Mouse (Mus musculus): ENCODE measurements around the gene Tnfrsf9. TPM values are rescaled to one million over a fixed set of nuclear protein-coding genes. Genes with fewer than 3 reads are reported as not detected.
"Not testable (repeated sequence)": the region's sequence is repeated elsewhere in the genome, so short reads cannot be mapped to it uniquely, and the experiment has no call there.

Tnfrsf9 gene
- polyA plus RNA-seq, 1 experiment from 2014 or later, result 0.16 TPM

GRCm38 (mm10) chr4:150898716-150899365 is 15.5 kb upstream of the Tnfrsf9 start:
- 0 out of 2 replicates have a peak, but pooled peaks have one; percentile 15 for ATAC-seq
- H3K27me3 ChIP-seq, result no peaks in the 10 kb centered on the region
- no peak overlapping the region for H3K4me3 ChIP-seq (replicated peaks)
- no peaks in the 10 kb centered on the region for H3K9me3 ChIP-seq
- peaks cover 76% of the 10 kb centered on the region for H3K36me3 ChIP-seq
- H3K4me1 ChIP-seq (replicated peaks), result 0 out of 2 replicates have a peak, but pooled peaks cover 2% of the 10 kb centered on the region
- H3K4me2 ChIP-seq (replicated peaks), result no peak overlapping the region
- no peak overlapping the region for H3K9ac ChIP-seq (replicated peaks)
- H3K27ac ChIP-seq, result no peak overlapping the region
- WGBS, result 57% methylated on average over 13 of the region's 13 CpGs

- H3K4me1 ChIP-seq (replicated peaks), result 0 out of 2 replicates have a peak, but pooled peaks cover 2% of the 10 kb centered on the region
- H3K4me3 ChIP-seq (replicated peaks), result no peak overlapping the region
- no peak overlapping the region for H3K27ac ChIP-seq
- no peak for ATAC-seq
- WGBS, result 95% methylated on average over 13 of the region's 13 CpGs
- H3K36me3 ChIP-seq, result peaks cover 88% of the 10 kb centered on the region
- no peaks in the 10 kb centered on the region for H3K9me3 ChIP-seq
- no peak overlapping the region for H3K4me2 ChIP-seq (replicated peaks)
- H3K27me3 ChIP-seq, result no peaks in the 10 kb centered on the region
- H3K9ac ChIP-seq (replicated peaks), result no peak overlapping the region
Measured at GRCm38 (mm10) chr4:150900486-150900885, 13.9 kb upstream of the Tnfrsf9 start.

DNA sequence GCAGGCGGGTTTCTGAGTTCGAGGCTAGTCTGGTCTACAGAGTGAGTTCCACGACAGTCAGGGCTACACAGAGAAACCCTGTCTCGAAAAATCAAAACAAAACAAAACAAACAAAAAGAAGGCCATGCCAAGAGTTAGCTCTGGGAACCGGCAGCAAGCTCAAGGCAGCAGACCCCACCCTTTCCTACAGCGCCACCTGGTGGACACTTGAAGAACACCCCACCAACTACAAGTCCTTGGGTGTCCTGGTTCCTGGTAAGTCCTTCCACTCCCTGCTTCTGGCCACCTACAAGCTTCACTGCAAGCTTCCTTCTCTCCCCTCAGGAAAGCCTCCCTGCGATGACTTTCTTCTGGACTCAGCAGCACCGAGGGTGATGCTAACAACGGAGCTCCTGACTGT is 12.7 kb upstream of the Tnfrsf9 start:
- 67% methylated on average over 9 of the region's 9 CpGs for WGBS
- Histone ChIP-seq H3K27me3 (no peaks in the 10 kb centered on the region), H3K9me3 (no peaks in the 10 kb centered on the region), H3K9ac (replicated peaks) (no peak overlapping the region), H3K4me3 (replicated peaks) (no peak overlapping the region), H3K4me1 (replicated peaks) (0 out of 2 replicates have a peak, but pooled peaks cover 2% of the 10 kb centered on the region), H3K36me3 (peaks cover 86% of the 10 kb centered on the region), H3K27ac (no peak overlapping the region), H3K4me2 (replicated peaks) (no peak overlapping the region)
- no peak for ATAC-seq

DNA sequence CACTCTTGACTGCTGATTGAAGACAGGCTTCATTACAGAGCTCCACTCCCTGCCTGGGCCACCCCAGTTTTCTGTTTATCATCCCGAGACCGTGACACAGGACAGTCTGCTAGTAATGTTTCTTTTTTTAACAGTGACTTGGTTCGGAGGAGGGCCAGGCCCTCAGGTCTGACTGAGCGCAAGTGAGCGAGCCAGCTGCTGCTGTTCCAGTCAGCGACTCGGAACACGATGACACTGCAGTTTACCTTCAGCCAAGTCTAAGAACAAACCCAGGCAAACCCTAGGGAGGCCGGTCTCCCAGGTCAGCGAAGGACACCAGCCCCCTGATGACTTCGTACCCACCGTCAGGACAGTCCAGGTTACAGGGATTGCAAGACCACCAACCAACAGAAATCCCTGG is 12.3 kb upstream of the Tnfrsf9 start:
- H3K9ac ChIP-seq (replicated peaks), result no peak overlapping the region
- no peak for ATAC-seq
- H3K27me3 ChIP-seq, result no peaks in the 10 kb centered on the region
- H3K9me3 ChIP-seq, result no peaks in the 10 kb centered on the region
- peaks cover 86% of the 10 kb centered on the region for H3K36me3 ChIP-seq
- no peak overlapping the region for H3K4me2 ChIP-seq (replicated peaks)
- H3K4me3 ChIP-seq (replicated peaks), result no peak overlapping the region
- H3K4me1 ChIP-seq (replicated peaks), result 0 out of 2 replicates have a peak, but pooled peaks cover 2% of the 10 kb centered on the region
- 93% methylated on average over 12 of the region's 12 CpGs for WGBS
- no peak overlapping the region for H3K27ac ChIP-seq

GRCm38 (mm10) chr4:150903091-150903742 is 11.1 kb upstream of the Tnfrsf9 start:
- peaks cover 75% of the 10 kb centered on the region for H3K36me3 ChIP-seq
- 96% methylated on average over 14 of the region's 14 CpGs for WGBS
- H3K4me3 ChIP-seq (replicated peaks), result no peak overlapping the region
- no peak overlapping the region for H3K9ac ChIP-seq (replicated peaks)
- no peaks in the 10 kb centered on the region for H3K27me3 ChIP-seq
- H3K4me2 ChIP-seq (replicated peaks), result no peak overlapping the region
- no peak overlapping the region for H3K27ac ChIP-seq
- H3K4me1 ChIP-seq (replicated peaks), result peaks cover 13% of the 10 kb centered on the region; the same call in 1 of the 2 replicates
- ATAC-seq, result no peak
- no peaks in the 10 kb centered on the region for H3K9me3 ChIP-seq

DNA sequence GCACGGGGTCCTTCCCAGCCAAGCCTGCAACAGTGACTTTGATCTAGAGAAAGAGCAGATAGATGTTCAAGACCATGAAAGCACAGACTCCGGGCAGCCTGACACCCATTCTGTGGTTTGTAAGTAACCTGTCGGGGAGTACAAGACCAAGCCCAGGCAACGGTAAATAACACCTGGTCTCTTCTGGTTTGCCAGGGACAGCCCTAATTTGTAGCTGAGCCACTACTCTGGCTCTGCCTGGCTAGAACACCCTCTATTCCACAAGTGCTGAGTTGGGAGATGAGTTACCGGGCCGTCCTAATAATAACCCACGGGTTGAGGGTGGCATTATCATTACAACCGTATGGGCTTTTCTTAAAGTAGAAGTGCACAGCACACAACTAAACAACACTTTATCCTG is 7.3 kb upstream of the Tnfrsf9 start:
- H3K9me3 ChIP-seq, result no peaks in the 10 kb centered on the region
- H3K4me3 ChIP-seq (replicated peaks), result no peak overlapping the region
- H3K36me3 ChIP-seq, result peaks cover 40% of the 10 kb centered on the region
- no peak overlapping the region for H3K9ac ChIP-seq (replicated peaks)
- 95% methylated on average over 8 of the region's 8 CpGs for WGBS
- H3K4me2 ChIP-seq (replicated peaks), result no peak overlapping the region
- H3K27me3 ChIP-seq, result no peaks in the 10 kb centered on the region
- peaks cover 24% of the 10 kb centered on the region for H3K4me1 ChIP-seq (replicated peaks)
- H3K27ac ChIP-seq, result no peak overlapping the region
- no peak for ATAC-seq

GRCm38 (mm10) chr4:150908512-150908911 is 5.8 kb upstream of the Tnfrsf9 start:
- not testable (repeated sequence) for H3K9ac ChIP-seq (replicated peaks); H3K9me3 ChIP-seq; ATAC-seq; H3K27ac ChIP-seq; H3K27me3 ChIP-seq
- Histone ChIP-seq H3K36me3 (peaks cover 26% of the 10 kb centered on the region), H3K4me1 (replicated peaks) (peaks cover 29% of the 10 kb centered on the region), H3K4me3 (replicated peaks) (peak overlapping the region; percentile 73; the same call in 1 of the 2 replicates), H3K4me2 (replicated peaks) (peak overlapping the region; percentile 87)
- 76% methylated on average over 5 of the region's 5 CpGs for WGBS

DNA sequence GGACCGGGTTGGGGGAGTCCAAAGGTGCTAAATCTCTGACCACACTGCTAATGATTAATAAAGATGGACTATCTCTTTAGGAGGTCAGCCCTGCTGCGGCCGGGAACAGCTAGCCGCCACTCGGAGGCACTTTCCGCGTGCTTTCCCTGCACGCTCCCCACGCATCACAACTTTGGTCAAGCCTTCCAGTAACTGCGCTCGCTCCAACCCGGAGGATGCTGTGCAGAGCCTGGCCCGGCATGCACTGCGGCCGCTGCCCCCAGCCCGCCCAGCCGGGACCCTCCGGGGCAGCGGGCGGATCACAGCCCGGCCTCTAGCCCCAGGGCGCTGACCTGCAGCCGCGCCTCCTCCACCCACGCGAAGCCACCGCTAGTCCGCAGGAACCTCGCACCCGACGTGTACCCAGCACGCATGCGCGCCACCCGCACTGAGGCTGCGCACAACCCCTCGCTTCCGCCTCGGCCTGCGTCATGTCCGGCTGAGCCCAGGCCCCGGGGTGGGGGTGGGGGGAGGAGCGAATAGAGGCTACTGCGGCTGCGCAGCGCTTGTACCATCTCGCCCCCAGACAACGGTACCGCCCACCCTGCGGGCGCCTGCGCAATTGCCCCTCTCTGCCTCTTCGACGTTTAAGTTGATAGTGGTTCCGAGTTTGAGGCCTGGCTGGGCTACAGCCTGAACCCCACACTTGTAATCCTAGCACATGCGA is 4.8 kb upstream of the Tnfrsf9 start:
- ATAC-seq, result peak; percentile 92
- H3K4me3 ChIP-seq (replicated peaks), result peak overlapping the region; percentile 73
- peak overlapping the region; percentile 80 for H3K27ac ChIP-seq
- H3K4me1 ChIP-seq (replicated peaks), result peaks cover 33% of the 10 kb centered on the region
- peak overlapping the region; percentile 95 for H3K9ac ChIP-seq (replicated peaks)
- WGBS, result under 1% methylated on average over 56 of the region's 56 CpGs
- H3K27me3 ChIP-seq, result no peaks in the 10 kb centered on the region
- H3K36me3 ChIP-seq, result peaks cover 18% of the 10 kb centered on the region
- no peaks in the 10 kb centered on the region for H3K9me3 ChIP-seq
- peak overlapping the region; percentile 87 for H3K4me2 ChIP-seq (replicated peaks)

DNA sequence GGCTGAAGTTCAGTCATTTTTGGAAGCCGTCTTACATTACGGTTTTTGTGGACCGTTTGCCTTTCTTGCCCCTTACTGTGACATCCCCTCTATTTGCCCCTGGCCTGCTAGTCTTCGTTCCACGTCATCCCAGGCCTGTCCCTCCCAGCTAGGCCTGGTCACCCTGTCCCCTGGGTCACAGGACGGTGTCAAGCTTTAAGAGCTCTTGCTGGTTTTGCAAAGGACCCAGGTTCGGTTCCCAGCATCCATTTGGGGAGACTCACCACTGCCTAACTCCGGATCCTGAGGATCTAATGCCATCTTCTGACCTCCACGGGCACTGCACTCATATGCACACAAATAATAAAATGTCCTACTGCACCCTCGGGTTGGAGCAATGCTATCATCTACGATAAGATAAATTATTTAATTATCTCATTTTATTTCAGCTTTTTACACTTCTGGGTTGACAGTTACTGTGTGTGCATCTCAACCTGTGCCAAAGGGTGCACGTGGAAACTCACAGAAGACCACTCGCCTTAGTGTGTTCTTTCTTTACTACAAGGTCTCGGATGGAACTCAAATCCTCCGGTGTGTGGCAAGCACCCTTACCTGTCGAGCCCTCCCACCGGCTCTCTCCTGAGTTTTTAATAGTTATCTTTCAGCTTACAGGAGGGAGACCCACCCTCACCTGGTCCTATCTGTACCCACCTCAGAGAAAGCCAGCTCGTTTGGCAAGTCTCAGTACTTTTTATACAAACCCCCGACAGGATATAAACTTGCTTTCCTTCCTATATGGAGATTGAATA is 4.0 kb upstream of the Tnfrsf9 start:
- 0 out of 2 replicates have a peak overlapping the region, but pooled peaks have one; percentile 16 for H3K9ac ChIP-seq (replicated peaks)
- peak overlapping the region; percentile 61 for H3K27ac ChIP-seq
- H3K4me2 ChIP-seq (replicated peaks), result peak overlapping the region; percentile 87
- ATAC-seq, result peak; percentile 51; the same call in 1 of the 2 replicates
- no peaks in the 10 kb centered on the region for H3K27me3 ChIP-seq
- H3K9me3 ChIP-seq, result no peaks in the 10 kb centered on the region
- 86% methylated on average over 19 of the region's 19 CpGs for WGBS
- H3K36me3 ChIP-seq, result peaks cover 12% of the 10 kb centered on the region
- H3K4me3 ChIP-seq (replicated peaks), result peak overlapping the region; percentile 73
- H3K4me1 ChIP-seq (replicated peaks), result peaks cover 39% of the 10 kb centered on the region

GRCm38 (mm10) chr4:150913743-150914142 is 619 bp upstream of the Tnfrsf9 start:
- Histone ChIP-seq H3K27ac (peak overlapping the region; percentile 76), H3K9ac (replicated peaks) (peak overlapping the region; percentile 85), H3K27me3 (no peaks in the 10 kb centered on the region), H3K36me3 (no peaks in the 10 kb centered on the region), H3K4me1 (replicated peaks) (peaks cover 26% of the 10 kb centered on the region), H3K4me3 (replicated peaks) (peak overlapping the region; percentile 67), H3K9me3 (no peaks in the 10 kb centered on the region), H3K4me2 (replicated peaks) (peak overlapping the region; percentile 77)
- WGBS, result 15% methylated on average over 12 of the region's 12 CpGs
- ATAC-seq, result no peak

DNA sequence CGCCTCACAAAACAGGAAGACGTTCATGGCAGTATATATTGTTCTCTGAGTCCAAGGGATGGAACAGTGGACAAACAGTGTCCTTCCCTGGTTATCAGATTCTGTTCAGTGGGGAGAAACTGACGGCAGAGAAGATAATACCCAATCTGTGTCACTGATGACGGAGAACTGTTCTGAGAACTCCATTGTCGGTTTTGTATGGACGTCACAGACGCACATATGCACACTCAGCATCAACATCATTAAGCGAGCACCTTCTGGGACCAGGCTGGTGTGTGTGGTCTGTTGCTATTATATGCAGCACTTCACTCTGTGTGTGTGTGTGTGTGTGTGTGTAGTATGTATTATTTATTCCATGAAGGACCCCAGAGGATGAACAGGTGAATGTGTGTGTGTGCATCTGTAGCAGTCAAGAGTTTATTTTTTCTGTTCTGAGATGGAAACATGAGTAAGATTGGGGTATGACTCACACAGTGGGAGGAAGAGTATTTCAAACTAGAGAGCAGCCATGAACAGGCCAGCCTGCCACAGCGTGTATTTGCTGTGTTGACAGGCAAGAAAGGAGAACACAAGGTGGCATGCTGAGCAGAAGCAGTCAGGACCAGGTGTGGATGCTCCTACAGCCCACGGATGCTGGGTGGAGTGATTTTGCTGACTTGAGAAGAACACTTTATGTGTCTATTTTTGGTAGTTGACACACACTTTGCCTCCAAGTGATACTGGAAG is 982 bp downstream of the Tnfrsf9 start:
- Histone ChIP-seq H3K9ac (replicated peaks) (peak overlapping the region; percentile 85), H3K9me3 (no peaks in the 10 kb centered on the region), H3K4me3 (replicated peaks) (peak overlapping the region; percentile 67), H3K27ac (peak overlapping the region; percentile 69), H3K36me3 (no peaks in the 10 kb centered on the region), H3K4me1 (replicated peaks) (peaks cover 18% of the 10 kb centered on the region), H3K27me3 (no peaks in the 10 kb centered on the region), H3K4me2 (replicated peaks) (peak overlapping the region; percentile 77)
- 55% methylated on average over 10 of the region's 10 CpGs for WGBS
- 0 out of 2 replicates have a peak, but pooled peaks have one; percentile 29 for ATAC-seq
